Mouse (Mus musculus): ENCODE data around the gene Pde4d.

Pde4d gene

GRCm38 (mm10) chr13:109807036-109807435 lies 1357.3 kb downstream of the Pde4d start:
- DNase-seq, result no peak

DNA sequence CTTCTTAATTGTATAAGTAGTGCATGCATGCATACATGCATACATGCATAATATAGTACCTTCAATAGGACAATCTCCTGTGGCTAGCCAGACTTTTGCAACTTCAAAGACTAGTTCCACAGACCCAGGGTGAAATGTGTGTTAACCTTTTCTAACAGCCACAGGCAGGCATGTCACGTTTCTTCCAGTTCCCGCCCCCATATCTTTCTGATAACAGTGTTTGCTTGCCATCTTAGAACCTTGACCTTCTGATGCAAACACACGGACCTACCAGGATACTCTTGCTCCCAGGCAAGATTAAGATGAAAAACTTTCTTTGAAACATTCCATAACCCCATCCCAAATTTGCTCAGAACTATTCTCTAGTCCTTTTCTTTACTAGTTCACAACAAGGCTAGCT lies 1357.7 kb downstream of the Pde4d start:
- DNase-seq, result no peak

DNA sequence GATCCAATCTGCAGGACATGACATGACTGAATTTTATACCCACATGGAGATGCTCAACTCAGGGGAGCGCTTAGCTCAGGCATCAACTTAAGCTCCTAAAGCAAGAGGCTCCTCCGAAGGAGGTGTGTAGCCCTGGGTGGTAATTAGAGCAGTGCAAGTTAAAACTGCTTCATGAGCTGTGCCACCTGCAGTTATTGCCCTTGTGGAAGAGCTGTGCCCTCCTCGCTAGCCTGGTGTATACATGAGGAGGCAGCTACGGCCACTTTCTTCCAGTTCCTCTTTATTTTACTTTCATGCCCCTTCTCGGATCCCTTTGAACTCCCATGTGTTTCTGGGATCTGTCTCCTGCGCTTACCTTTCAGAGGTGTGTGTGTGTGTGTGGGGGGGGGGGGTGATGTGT lies 1358.3 kb downstream of the Pde4d start:
- DNase-seq, result no peak

DNA sequence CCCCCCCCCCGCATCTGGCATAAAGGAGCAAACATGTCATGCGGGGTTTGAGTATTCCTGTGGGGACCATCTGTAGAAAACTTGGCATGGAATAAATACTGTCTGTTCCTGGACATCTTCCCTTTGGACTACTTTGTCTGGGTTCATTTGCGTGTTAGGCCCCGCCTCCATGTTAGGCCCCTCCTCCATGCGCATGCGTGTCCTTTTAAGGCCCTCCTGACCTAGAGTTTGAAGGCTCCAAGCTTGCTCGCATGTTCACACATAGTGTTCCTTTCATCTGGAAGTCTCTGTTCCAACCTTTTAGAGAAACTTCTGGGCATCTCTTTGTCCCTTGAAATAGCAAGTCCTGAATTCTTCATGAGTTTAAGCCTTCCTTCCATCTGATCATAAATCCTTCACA lies 1359.2 kb downstream of the Pde4d start:
- peak; percentile 21 for DNase-seq

DNA sequence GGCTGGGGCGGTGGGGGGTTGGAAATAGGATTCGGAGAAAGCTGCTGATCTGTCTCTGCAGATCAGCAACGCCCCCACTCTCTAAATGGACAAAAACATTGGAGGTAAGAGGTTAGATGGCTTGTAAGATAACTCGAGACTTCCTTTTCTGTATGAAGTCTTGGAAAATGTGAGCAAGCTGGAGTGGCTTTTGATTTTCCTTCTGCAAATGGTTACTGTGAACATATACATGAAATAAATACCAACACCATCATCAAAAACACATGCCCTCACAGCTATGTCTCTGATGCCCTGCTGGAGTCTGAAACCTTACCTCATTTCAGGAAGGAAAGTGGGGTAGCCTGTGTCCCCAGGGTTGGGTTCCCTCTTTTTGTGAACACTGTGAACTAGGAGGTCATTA lies 1359.9 kb downstream of the Pde4d start:
- no peak for DNase-seq

DNA sequence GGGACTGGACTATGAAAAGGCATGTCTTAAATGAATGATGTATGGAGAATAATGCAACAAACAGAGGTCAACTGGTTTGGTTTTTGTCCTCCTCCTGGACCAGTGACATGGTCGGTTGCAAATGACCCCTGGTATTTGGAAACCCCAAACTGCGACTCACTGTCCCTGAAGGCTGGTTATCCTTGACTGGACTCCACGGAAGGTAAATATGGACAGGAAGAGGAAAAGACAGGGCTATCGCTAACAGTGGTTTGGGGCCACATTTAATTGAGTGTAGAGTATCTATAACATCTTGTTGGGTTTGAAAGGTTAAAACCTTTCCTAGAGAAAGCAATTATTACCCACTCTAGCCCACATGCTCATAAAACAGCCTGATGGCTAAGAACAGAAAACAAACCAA lies 1364.2 kb downstream of the Pde4d start:
- no peak for DNase-seq

GRCm38 (mm10) chr13:109819071-109819470 lies 1369.3 kb downstream of the Pde4d start:
- DNase-seq, result no peak

DNA sequence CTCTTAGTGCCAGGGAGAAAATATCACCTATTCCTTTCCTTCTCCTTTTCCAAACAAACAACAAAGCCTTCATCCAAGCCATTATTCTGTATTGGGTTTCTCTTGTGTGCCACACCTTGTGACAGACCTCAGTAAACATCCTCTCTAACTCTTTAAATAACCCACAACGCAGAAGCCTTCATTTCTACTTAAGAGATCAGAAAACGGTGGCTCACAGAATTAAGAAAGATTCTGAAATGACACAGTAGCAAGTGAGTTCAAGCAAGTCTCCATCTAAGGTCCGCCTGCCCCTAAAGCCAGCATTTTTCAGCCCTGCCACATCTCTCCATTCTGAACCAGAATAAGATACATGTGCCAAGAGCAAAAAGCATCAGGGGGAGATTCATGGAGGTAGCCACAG lies 1370.4 kb downstream of the Pde4d start:
- DNase-seq, result no peak

DNA sequence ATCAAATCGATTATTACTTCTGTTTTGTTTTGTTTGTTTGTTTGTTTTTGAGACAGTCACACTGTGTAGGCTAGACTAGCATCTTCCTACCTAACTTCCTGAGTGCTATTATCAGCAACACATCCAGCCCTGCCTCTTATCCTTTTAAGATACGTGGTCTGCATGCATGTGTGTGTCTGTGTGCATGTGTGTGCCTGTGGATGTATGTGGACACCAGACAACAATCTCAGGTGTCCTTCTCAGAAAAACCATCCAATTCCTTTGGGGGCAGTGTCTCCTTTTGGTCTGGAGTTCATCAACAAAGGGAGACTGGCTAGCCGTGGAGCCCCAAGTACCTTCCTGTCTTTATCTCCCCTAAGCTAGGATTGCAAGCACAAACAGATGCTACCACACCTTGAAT lies 1371.1 kb downstream of the Pde4d start:
- DNase-seq, result no peak

DNA sequence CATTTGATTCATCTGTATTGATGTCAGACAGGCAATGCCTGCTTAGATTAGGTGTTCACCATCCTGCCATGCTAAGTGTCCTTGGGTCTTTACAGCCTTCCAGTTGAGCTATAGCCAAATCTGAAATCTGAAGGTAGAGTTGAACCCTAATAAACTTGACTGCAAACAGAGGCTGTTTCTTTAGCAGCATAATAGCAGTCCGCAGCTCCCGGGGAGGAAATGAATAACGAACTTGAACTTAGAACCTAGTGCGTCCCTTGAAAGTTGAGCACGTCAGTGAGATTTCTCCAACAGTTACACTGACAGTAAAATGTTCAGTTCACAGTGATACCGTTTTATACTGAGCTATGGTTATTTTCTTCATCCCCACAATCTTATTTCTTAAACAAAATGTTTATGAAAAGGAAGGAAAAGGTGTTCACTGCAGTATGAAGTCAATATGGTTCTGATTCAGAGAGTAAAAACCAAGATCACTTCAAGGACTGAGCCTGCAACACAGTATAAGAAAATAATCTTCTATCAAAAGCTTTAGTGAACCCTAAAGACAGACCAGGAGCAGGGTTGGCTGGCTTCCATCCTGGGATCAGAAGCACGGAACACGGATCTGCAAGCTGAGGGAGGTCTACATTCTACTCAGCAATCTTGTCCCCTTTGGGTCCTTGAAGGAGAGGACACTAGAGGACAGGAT lies 1372.1 kb downstream of the Pde4d start:
- no peak for DNase-seq

DNA sequence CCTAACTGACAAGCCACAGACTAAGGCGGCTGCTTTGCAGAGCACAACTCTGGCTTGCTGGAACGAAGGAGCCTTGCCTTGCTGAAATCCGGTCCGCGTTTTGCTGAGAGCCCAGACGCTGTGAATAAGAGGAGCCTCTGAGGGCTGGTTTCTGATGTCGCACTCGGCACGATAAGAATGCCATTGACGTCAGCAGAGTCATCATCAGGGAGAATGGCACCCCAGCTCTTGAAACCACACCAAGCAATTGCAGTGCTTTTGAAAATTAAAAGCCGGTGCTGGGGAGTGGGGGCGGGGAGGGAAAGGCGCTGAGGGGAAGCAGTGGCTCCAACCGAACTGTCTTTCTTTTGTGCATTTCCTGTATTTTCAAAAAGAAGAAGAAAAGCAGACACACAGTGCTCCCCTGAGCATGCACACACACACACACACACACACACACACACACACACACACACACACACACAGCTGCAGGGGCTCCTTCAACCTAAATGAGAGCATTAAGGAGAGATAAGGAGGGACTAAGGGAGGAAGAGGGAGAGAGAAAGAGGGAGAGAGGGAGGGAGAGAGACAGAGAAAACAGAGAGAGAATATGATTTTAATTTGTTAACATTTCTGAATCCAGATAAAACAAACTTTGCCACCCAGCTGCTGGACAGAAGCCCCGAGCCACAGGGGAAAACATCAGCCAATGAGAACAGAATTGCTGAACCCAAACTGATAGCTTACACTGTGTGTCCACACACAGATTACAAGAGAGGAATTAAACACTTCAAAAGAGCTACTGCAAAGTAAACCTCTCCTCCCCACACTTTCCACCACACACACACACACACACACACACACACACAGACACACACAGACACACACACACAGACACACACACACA lies 1372.9 kb downstream of the Pde4d start:
- peak; percentile 93 for DNase-seq

- DNase-seq, result peak; percentile 67
Observed at GRCm38 (mm10) chr13:109823307-109824031, 1373.7 kb downstream of the Pde4d start.

DNA sequence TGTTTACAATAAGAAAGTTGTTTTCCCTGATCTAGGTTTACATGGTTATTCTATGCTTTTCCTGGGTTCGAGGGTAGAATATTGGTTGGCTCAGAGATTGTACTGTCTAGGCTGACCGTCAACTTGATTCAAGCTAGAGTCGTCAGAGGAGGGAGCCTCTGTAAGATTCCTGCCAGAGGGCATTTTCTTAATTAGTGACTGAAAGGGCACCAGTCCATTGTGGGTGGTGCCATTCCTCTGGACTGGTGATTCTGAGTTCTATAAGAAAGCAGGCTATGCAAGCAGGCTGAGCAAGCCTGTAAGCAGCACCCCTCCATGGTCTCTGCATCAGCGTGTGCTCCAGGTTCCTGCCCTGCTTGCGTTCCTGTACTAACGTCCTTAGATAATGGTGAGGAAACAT lies 1376.1 kb downstream of the Pde4d start:
- no peak for DNase-seq

GRCm38 (mm10) chr13:109827341-109827740 lies 1377.6 kb downstream of the Pde4d start:
- DNase-seq, result no peak

GRCm38 (mm10) chr13:109827909-109828308 lies 1378.2 kb downstream of the Pde4d start:
- DNase-seq, result no peak

DNA sequence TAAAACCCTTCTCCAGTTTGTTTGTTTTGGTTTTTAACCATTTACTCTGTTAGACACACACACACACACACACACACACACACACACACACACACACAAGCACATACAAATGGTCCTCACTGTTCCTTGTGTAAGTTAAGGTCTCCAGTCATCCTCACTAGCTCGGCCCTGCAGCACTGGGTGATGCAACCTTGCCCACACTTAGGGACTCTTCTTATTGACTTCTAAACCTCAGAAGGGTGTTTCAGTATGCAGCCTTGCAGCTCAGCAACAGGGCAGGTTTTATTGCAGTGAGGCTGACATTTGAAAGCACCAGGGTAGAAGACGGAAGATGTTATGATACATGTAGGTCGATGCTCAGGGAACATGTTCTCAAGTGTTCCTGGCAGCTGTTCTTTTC lies 1379.7 kb downstream of the Pde4d start:
- DNase-seq, result no peak

GRCm38 (mm10) chr13:109834935-109835334 lies 1385.2 kb downstream of the Pde4d start:
- DNase-seq, result no peak

- DNase-seq, result peak; percentile 19
Observed at GRCm38 (mm10) chr13:109837453-109837852, 1387.7 kb downstream of the Pde4d start.

DNA sequence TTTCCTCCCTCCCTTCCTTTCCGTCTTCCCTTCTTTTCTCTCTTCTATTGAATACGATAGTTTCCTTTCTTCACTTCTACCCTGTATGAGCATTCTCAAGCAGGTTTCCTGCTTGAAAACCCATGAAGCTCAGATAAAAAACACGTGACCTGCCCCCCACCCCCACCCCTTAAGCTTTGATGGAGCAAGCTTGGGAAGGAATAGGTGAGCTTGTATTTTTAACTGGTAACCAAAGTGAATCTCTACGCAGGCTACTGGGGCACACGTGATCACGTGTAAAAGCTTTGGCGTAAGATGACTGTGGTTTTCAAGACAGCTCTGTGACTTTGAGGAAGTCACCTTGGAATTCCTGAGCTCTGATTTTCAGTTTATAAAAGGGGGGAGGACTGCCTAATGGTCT lies 1388.2 kb downstream of the Pde4d start:
- DNase-seq, result no peak

DNA sequence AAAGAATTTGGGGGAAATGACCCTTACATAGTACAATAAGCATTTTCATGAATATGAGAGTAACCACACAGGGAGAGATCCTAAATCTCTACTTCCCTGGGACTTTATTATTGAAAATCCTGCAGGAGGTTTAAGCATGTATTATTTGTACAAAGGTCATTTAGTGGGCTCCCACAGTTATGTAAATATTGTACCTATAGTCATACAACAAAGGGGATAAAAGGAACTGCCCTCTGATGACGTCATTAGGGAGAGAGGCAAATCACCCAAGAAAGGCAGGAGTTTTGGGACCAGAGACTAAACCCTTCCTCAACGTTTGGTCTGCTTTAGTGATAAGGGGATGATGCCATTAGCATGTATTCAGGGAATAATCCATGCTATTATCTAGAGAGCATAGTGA lies 1390.5 kb downstream of the Pde4d start:
- DNase-seq, result no peak

GRCm38 (mm10) chr13:109841140-109841822 lies 1391.5 kb downstream of the Pde4d start:
- no peak for DNase-seq

DNA sequence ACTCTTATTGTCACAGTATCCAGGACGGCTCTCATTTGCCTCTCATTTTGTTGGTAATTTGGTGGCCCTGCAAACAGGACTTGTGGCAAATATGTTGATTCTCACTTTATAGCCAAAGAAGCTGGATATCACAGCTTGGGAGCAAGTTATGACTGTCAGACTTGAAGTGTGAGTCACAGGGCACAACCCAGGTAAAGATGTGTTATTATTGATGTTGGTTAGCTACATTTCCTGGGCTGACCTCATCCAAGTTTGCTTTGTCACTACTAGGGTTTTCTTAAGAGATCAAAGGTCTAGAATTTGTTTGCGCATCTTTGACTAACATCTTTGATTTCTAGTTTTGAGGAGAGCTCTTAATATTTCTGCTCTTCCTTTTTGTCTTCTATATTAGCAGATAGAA lies 1393.2 kb downstream of the Pde4d start:
- DNase-seq, result no peak

DNA sequence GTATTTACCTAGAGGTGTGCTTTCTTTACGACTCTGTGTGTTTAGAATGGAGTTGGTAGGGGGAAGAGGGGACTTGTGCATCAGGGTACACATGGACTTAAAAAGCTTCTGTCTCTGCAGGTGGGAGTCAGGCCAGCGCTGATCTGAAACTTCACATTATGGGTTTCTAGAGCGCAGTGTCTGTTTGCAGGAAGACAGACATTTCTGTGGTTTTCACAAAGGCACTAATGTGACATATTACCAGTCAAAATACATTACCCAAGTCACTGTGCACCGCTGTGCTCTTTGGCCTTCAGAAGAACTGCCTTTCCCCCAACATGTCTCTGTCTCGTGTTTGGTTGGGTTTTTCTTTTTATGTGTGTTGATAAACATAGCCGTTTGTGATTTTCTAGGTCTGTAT lies 1395.1 kb downstream of the Pde4d start:
- no peak for DNase-seq
